31 mouse cellular contexts compared by ENCODE assay signal in genomic region chr4:126239862-126240475, GRCm38 (mm10). TPM values are rescaled to one million over a fixed set of nuclear protein-coding genes. Genes with fewer than 3 reads are reported as not detected.
DNase-seq lines count a peak whose midpoint lies in the region; ATAC-seq and TF ChIP-seq lines count a peak whose summit lies in the region.
"Had no signal": no experiment of that assay in that cellular context is flagged by ENCODE, and none has a peak within 500 bp of the region (broad histone marks: within the 10 kb centered on the region; RNA-seq: fewer than 3 reads in every experiment).

No protein-coding gene starts in this region.

- TF ChIP-seq POLR2A in cerebellum, adult 2 months (IDR thresholded peaks at IDR 0.05; ENCODE audit: borderline replicate concordance, insufficient read depth, low read length), result no peak
- no peak for TF ChIP-seq POLR2A in heart, adult 2 months (IDR thresholded peaks at IDR 0.05; ENCODE audit: insufficient read depth, low read depth, low read length)
- TF ChIP-seq POLR2A in embryonic fibroblast, embryonic 13.5 days (IDR thresholded peaks at IDR 0.05; ENCODE audit: low read depth, low read length), result no peak

- no peak for TF ChIP-seq CTCF in cerebellum, adult 2 months (IDR thresholded peaks at IDR 0.05; ENCODE audit: borderline replicate concordance, insufficient read depth, low read depth, low read length)
- TF ChIP-seq CTCF in heart, adult 2 months (IDR thresholded peaks at IDR 0.05), result no peak
- TF ChIP-seq CTCF in embryonic fibroblast, embryonic 13.5 days (IDR thresholded peaks at IDR 0.05; ENCODE audit: borderline replicate concordance, insufficient read depth, low read length), result no peak

- H3K9ac ChIP-seq in heart, adult 2 months (ENCODE audit: low read depth, low read length), result no peak overlapping the region
- no peak overlapping the region for H3K9ac ChIP-seq in midbrain, embryonic 11.5 days (ENCODE audit: low read length)
- no peak overlapping the region for H3K9ac ChIP-seq in midbrain, embryonic 15.5 days
- H3K9ac ChIP-seq: forebrain, embryonic 12.5 days; forebrain, postnatal 0 days; heart, embryonic 12.5 days; hindbrain, embryonic 15.5 days; liver, embryonic 13.5 days; midbrain, embryonic 13.5 days; neural tube, embryonic 12.5 days had no signal

- intact Hi-C loops in heart, adult 2 months (cut with DNase I), result no loop called here
- intact Hi-C loops in heart, postnatal 10 days (cut with DNase I), result loop anchor here (2.0 kb wide), 1 partner anchor 15 kb away; no protein-coding TSS in a partner anchor

- 83% methylated on average over 13 of the region's 13 CpGs for WGBS in cerebellum, adult 2 months
- WGBS in heart, adult 2 months, result 80% methylated on average over 13 of the region's 13 CpGs
- 94% methylated on average over 13 of the region's 13 CpGs for WGBS in midbrain, embryonic 11.5 days
- WGBS in midbrain, embryonic 15.5 days, result 92% methylated on average over 13 of the region's 13 CpGs

- H3K9me3 ChIP-seq in midbrain, embryonic 11.5 days (ENCODE audit: control insufficient read depth, low read length), result no peaks in the 10 kb centered on the region
- H3K9me3 ChIP-seq in midbrain, embryonic 15.5 days, result no peaks in the 10 kb centered on the region
- H3K9me3 ChIP-seq: forebrain, embryonic 12.5 days; heart, embryonic 12.5 days; hindbrain, embryonic 10.5 days; hindbrain, embryonic 15.5 days; liver, embryonic 13.5 days; megakaryocyte, embryonic 14.5 days; midbrain, embryonic 13.5 days; neural tube, embryonic 12.5 days had no signal

- no peaks in the 10 kb centered on the region for H3K79me2 ChIP-seq in heart, adult 2 months (replicated peaks; ENCODE audit: control insufficient read depth, insufficient read depth, low read length)

- no peaks in the 10 kb centered on the region for H3K27me3 ChIP-seq in cerebellum, adult 2 months (ENCODE audit: control insufficient read depth, insufficient read depth, low read length)
- no peaks in the 10 kb centered on the region for H3K27me3 ChIP-seq in heart, adult 2 months (ENCODE audit: control insufficient read depth, insufficient read depth, low read length)
- H3K27me3 ChIP-seq in midbrain, embryonic 11.5 days (ENCODE audit: control insufficient read depth, insufficient read depth, low read length), result no peaks in the 10 kb centered on the region
- no peaks in the 10 kb centered on the region for H3K27me3 ChIP-seq in midbrain, embryonic 15.5 days (replicated peaks)
- H3K27me3 ChIP-seq: forebrain, embryonic 12.5 days; heart, embryonic 12.5 days; hindbrain, embryonic 15.5 days; liver, embryonic 13.5 days; megakaryocyte, embryonic 14.5 days; midbrain, embryonic 13.5 days; neural tube, embryonic 12.5 days had no signal

- H3K36me3 ChIP-seq in heart, adult 2 months (ENCODE audit: control insufficient read depth, insufficient read depth, low read length), result peaks cover 20% of the 10 kb centered on the region
- peaks cover 36% of the 10 kb centered on the region for H3K36me3 ChIP-seq in midbrain, embryonic 11.5 days (ENCODE audit: control insufficient read depth, insufficient read depth, low read length)
- H3K36me3 ChIP-seq in midbrain, embryonic 15.5 days (replicated peaks), result peaks cover 50% of the 10 kb centered on the region

- no peak overlapping the region for H3K27ac ChIP-seq in cerebellum, adult 2 months (ENCODE audit: insufficient read depth, low read length)
- peak overlapping the region; percentile 48 for H3K27ac ChIP-seq in heart, adult 2 months
- no peak overlapping the region for H3K27ac ChIP-seq in midbrain, embryonic 11.5 days (ENCODE audit: low read depth, low read length)
- no peak overlapping the region for H3K27ac ChIP-seq in midbrain, embryonic 15.5 days
- H3K27ac ChIP-seq in embryonic fibroblast, embryonic 13.5 days (ENCODE audit: insufficient read depth, low read length), result peak overlapping the region; percentile 16; the same call in 1 of the 2 replicates
- H3K27ac ChIP-seq: forebrain, embryonic 12.5 days; hindbrain, embryonic 10.5 days; hindbrain, embryonic 15.5 days; liver, embryonic 13.5 days; midbrain, embryonic 13.5 days; neural tube, embryonic 12.5 days had no signal

- DNase-seq in cerebellum, adult 2 months, result peak; percentile 9 to 13
- DNase-seq in cerebellum, postnatal 4 days (ENCODE audit: low spot score in 2 of 2), result no peak
- DNase-seq in heart, adult 2 months, result peak in 1 of 2 experiments; percentile 20
- DNase-seq in heart, postnatal 10 days, result no peak
- DNase-seq in midbrain, embryonic 11.5 days (ENCODE audit: low spot score, missing footprints), result peak; percentile 31
- DNase-seq in liver, result no peak
- DNase-seq: adrenal gland, adult 2 months; adrenal gland, postnatal 36 days; B cell, adult 2 months; forebrain, postnatal 0 days; gastrocnemius, postnatal 14 days; kidney, adult 2 months; kidney, postnatal 4 days; layer of hippocampus, adult 9-11 months; liver, embryonic 13.5 days; lung, adult 18-20 months; lung, postnatal 4 days; right cerebral cortex, adult 18-20 months; thymus, postnatal 4 days had no signal

- H3K4me1 ChIP-seq in cerebellum, adult 2 months (ENCODE audit: control insufficient read depth, insufficient read depth, low read length), result peaks cover 36% of the 10 kb centered on the region
- peaks cover 17% of the 10 kb centered on the region for H3K4me1 ChIP-seq in heart, adult 2 months (ENCODE audit: control insufficient read depth, insufficient read depth, low read length)
- 0 out of 2 replicates have a peak, but pooled peaks cover 2% of the 10 kb centered on the region for H3K4me1 ChIP-seq in midbrain, embryonic 11.5 days (ENCODE audit: control insufficient read depth, insufficient read depth, low read length)
- H3K4me1 ChIP-seq in midbrain, embryonic 15.5 days, result 0 out of 2 replicates have a peak, but pooled peaks cover 4% of the 10 kb centered on the region
- peaks cover 6% of the 10 kb centered on the region; the same call in 1 of the 2 replicates for H3K4me1 ChIP-seq in embryonic fibroblast, embryonic 13.5 days (ENCODE audit: control insufficient read depth, insufficient read depth, low read length)
- H3K4me1 ChIP-seq: liver, embryonic 13.5 days had no signal

- ATAC-seq in midbrain, embryonic 11.5 days (ENCODE audit: low FRiP score), result no peak
- no peak for ATAC-seq in midbrain, embryonic 15.5 days (replicated peaks)
- ATAC-seq: activated CD4-positive, CD25-positive, alpha-beta regulatory T cell, adult 4 months; forebrain, postnatal 0 days; inflammation-experienced regulatory T-cells, adult 6 months; lung, postnatal 0 days; midbrain, embryonic 13.5 days had no signal

- H3K4me2 ChIP-seq in midbrain, embryonic 11.5 days, result no peak overlapping the region
- H3K4me2 ChIP-seq in midbrain, embryonic 15.5 days, result no peak overlapping the region
- H3K4me2 ChIP-seq: forebrain, embryonic 12.5 days; heart, embryonic 12.5 days; hindbrain, embryonic 15.5 days; liver, embryonic 13.5 days; midbrain, embryonic 13.5 days; neural tube, embryonic 12.5 days had no signal

- no peak for TF ChIP-seq EP300 in heart, adult 2 months (IDR thresholded peaks at IDR 0.05; ENCODE audit: insufficient read depth, low read depth, low read length)

- no peak overlapping the region for H3K4me3 ChIP-seq in cerebellum, adult 2 months (replicated peaks; ENCODE audit: insufficient read depth, low read depth, low read length)
- no peak overlapping the region for H3K4me3 ChIP-seq in heart, adult 2 months
- H3K4me3 ChIP-seq in midbrain, embryonic 11.5 days (ENCODE audit: low read depth, low read length), result no peak overlapping the region
- H3K4me3 ChIP-seq in midbrain, embryonic 15.5 days, result no peak overlapping the region
- no peak overlapping the region for H3K4me3 ChIP-seq in embryonic fibroblast, embryonic 13.5 days (ENCODE audit: insufficient read depth, low read length)
- H3K4me3 ChIP-seq: forebrain, embryonic 12.5 days; heart, embryonic 12.5 days; hindbrain, embryonic 10.5 days; hindbrain, embryonic 15.5 days; liver, embryonic 13.5 days; megakaryocyte, embryonic 14.5 days; midbrain, embryonic 13.5 days; neural tube, embryonic 12.5 days had no signal

RNA-seq across cellular contexts. Expression of gene Map7d1, which starts 16.2 kb away (rescaled TPM):
- 274 and 283 TPM in 2 replicates for polyA plus RNA-seq in cerebellum, adult 2 months (2012; rRNA removed)
- 100 to 1,000 TPM; 253 to 267 TPM for total RNA-seq in heart, adult 2 months (2021)
- polyA plus RNA-seq in heart, adult 2 months (2012; rRNA removed), result 149 and 161 TPM in 2 replicates
- 100 to 1,000 TPM; 214 to 239 TPM for total RNA-seq in heart, postnatal 10 days (2021)
- 61.8 and 68.7 TPM in 2 replicates for polyA plus RNA-seq in midbrain, embryonic 11.5 days (2014; fragmentation: Nextera tagmentation; extraction: Ambion mirVana)
- polyA plus RNA-seq in midbrain, embryonic 15.5 days (2015; fragmentation: Nextera tagmentation; extraction: Ambion mirVana), result 85.4 and 92.1 TPM in 2 replicates
- polyA plus RNA-seq in embryonic fibroblast, embryonic 13.5 days (2011; ENCODE audit: insufficient read length, low read depth, missing spikeins), result 83.0 and 98.9 TPM in 2 replicates

RNA-seq across cellular contexts. Expression of gene Trappc3, which starts 22.2 kb away (rescaled TPM):
- 175 TPM in 2 replicates for polyA plus RNA-seq in cerebellum, adult 2 months (2012; rRNA removed)
- total RNA-seq in heart, adult 2 months (2021), result 10 to 100 TPM; 46.3 to 49.5 TPM
- 41.0 and 65.9 TPM in 2 replicates for polyA plus RNA-seq in heart, adult 2 months (2012; rRNA removed)
- total RNA-seq in heart, postnatal 10 days (2021), result 10 to 100 TPM; 50.8 to 54.0 TPM
- 37.1 and 38.9 TPM in 2 replicates for polyA plus RNA-seq in midbrain, embryonic 11.5 days (2014; fragmentation: Nextera tagmentation; extraction: Ambion mirVana)
- 184 and 188 TPM in 2 replicates for polyA plus RNA-seq in midbrain, embryonic 15.5 days (2015; fragmentation: Nextera tagmentation; extraction: Ambion mirVana)
- 96.6 and 102 TPM in 2 replicates for polyA plus RNA-seq in embryonic fibroblast, embryonic 13.5 days (2011; ENCODE audit: insufficient read length, low read depth, missing spikeins)

RNA-seq across cellular contexts. Expression of gene Thrap3, which starts 37.4 kb away (rescaled TPM):
- 122 TPM in 2 replicates for polyA plus RNA-seq in cerebellum, adult 2 months (2012; rRNA removed)
- 100 to 1,000 TPM; 100 to 118 TPM for total RNA-seq in heart, adult 2 months (2021)
- 37.9 and 61.4 TPM in 2 replicates for polyA plus RNA-seq in heart, adult 2 months (2012; rRNA removed)
- 100 to 1,000 TPM; 160 to 172 TPM for total RNA-seq in heart, postnatal 10 days (2021)
- 192 and 219 TPM in 2 replicates for polyA plus RNA-seq in midbrain, embryonic 11.5 days (2014; fragmentation: Nextera tagmentation; extraction: Ambion mirVana)
- 140 and 150 TPM in 2 replicates for polyA plus RNA-seq in midbrain, embryonic 15.5 days (2015; fragmentation: Nextera tagmentation; extraction: Ambion mirVana)
- 311 and 382 TPM in 2 replicates for polyA plus RNA-seq in embryonic fibroblast, embryonic 13.5 days (2011; ENCODE audit: insufficient read length, low read depth, missing spikeins)

RNA-seq across cellular contexts. Expression of gene Col8a2, which starts 46.6 kb away (rescaled TPM):
- 0.93 and 2.0 TPM in 2 replicates for polyA plus RNA-seq in cerebellum, adult 2 months (2012; rRNA removed)
- under 1 TPM; 0.57 to 0.66 TPM for total RNA-seq in heart, adult 2 months (2021)
- polyA plus RNA-seq in heart, adult 2 months (2012; rRNA removed), result 0.45 and 0.91 TPM in 2 replicates
- 1 to 10 TPM; 1.8 to 2.1 TPM for total RNA-seq in heart, postnatal 10 days (2021)
- polyA plus RNA-seq in midbrain, embryonic 11.5 days (2014; fragmentation: Nextera tagmentation; extraction: Ambion mirVana), result 9.1 and 9.5 TPM in 2 replicates
- 2.6 and 2.9 TPM in 2 replicates for polyA plus RNA-seq in midbrain, embryonic 15.5 days (2015; fragmentation: Nextera tagmentation; extraction: Ambion mirVana)
- 7.7 and 40.4 TPM in 2 replicates for polyA plus RNA-seq in embryonic fibroblast, embryonic 13.5 days (2011; ENCODE audit: insufficient read length, low read depth, missing spikeins)
- polyA plus RNA-seq: activated CD4-positive, CD25-positive, alpha-beta regulatory T cell, adult 4 months; inflammation-experienced regulatory T-cells, adult 6 months had no signal

Comparison
In these comparisons a context has a peak if more than half of its experiments do, and no peak if none do; other contexts are left out.
1. DNase-seq: peak in cerebellum, adult 2 months (2 of 2) and midbrain, embryonic 11.5 days (single experiment); none in cerebellum, postnatal 4 days (0 of 2), heart, postnatal 10 days (0 of 2) and liver (single experiment).
2. H3K27ac ChIP-seq: peak in heart, adult 2 months (single experiment) and embryonic fibroblast, embryonic 13.5 days (single experiment); none in cerebellum, adult 2 months (single experiment), midbrain, embryonic 11.5 days (single experiment) and midbrain, embryonic 15.5 days (single experiment).